Mouse (Mus musculus) kidney, adult 9 months (tissue): Measurements from ENCODE around the gene Dnah8.
A peak's percentile ranks its signal among the peaks of the same experiment; 100 is the strongest.

Experiments used
- DNase-seq: peaks from one replicate; pipeline ENCODE4 v3.0.0; 2022

Gene Dnah8

GRCm38 (mm10) chr17:30756771-30757170 lies 132.6 kb downstream of the Dnah8 start:
- no peak for DNase-seq

GRCm38 (mm10) chr17:30760307-30760706 lies 136.2 kb downstream of the Dnah8 start:
- no peak for DNase-seq

- no peak for DNase-seq
Observed at GRCm38 (mm10) chr17:30764276-30764675, 140.1 kb downstream of the Dnah8 start.

GRCm38 (mm10) chr17:30774416-30774815 lies 150.3 kb downstream of the Dnah8 start:
- no peak for DNase-seq

- DNase-seq = no peak
Observed at GRCm38 (mm10) chr17:30775096-30775495, 150.9 kb downstream of the Dnah8 start.

GRCm38 (mm10) chr17:30781046-30781445 lies 156.9 kb downstream of the Dnah8 start:
- DNase-seq = no peak

GRCm38 (mm10) chr17:30782286-30782685 lies 158.1 kb downstream of the Dnah8 start:
- DNase-seq = no peak

- no peak for DNase-seq
Observed at GRCm38 (mm10) chr17:30788361-30788760, 164.2 kb downstream of the Dnah8 start.

- no peak for DNase-seq
Observed at GRCm38 (mm10) chr17:30790816-30791215, 166.7 kb downstream of the Dnah8 start.

- no peak for DNase-seq
Observed at GRCm38 (mm10) chr17:30792396-30792795, 168.2 kb downstream of the Dnah8 start.

GRCm38 (mm10) chr17:30796616-30797015 lies 172.5 kb downstream of the Dnah8 start:
- DNase-seq = no peak

GRCm38 (mm10) chr17:30800261-30800985 lies 176.3 kb downstream of the Dnah8 start:
- no peak for DNase-seq

GRCm38 (mm10) chr17:30803668-30804067 lies 179.5 kb downstream of the Dnah8 start:
- no peak for DNase-seq

- DNase-seq = no peak
Observed at GRCm38 (mm10) chr17:30804955-30805354, 180.8 kb downstream of the Dnah8 start.

- DNase-seq = no peak
Observed at GRCm38 (mm10) chr17:30805511-30806059, 181.4 kb downstream of the Dnah8 start.

GRCm38 (mm10) chr17:30808866-30809660 lies 184.9 kb downstream of the Dnah8 start:
- no peak for DNase-seq

- DNase-seq = no peak
Observed at GRCm38 (mm10) chr17:30809926-30810660, 185.9 kb downstream of the Dnah8 start.

- DNase-seq = peak; percentile 14
Observed at GRCm38 (mm10) chr17:30818543-30818942, 194.4 kb downstream of the Dnah8 start.

GRCm38 (mm10) chr17:30819134-30819533 lies 195.0 kb downstream of the Dnah8 start:
- DNase-seq = no peak

GRCm38 (mm10) chr17:30821115-30821514 lies 197.0 kb downstream of the Dnah8 start:
- no peak for DNase-seq

- no peak for DNase-seq
Observed at GRCm38 (mm10) chr17:30824473-30824872, 200.3 kb downstream of the Dnah8 start.

GRCm38 (mm10) chr17:30825731-30826304 lies 201.7 kb downstream of the Dnah8 start:
- DNase-seq = no peak

- no peak for DNase-seq
Observed at GRCm38 (mm10) chr17:30831170-30831569, 207.0 kb downstream of the Dnah8 start.
